Mouse (Mus musculus) testis, adult 2 months (tissue): ENCODE measurements at regions not wholly inside any gene's neighbourhood (a gene's known extent, or its start where the extent isn't known, plus 50 kb on each side); places are given as distances from the start of the nearest gene placed in this dataset.

ENCODE experiments used
- H3K27ac ChIP-seq: fragments of 200-500 bp; 2 replicates; pipeline ENCODE4 v1.5.1; 2012; ENCODE audit warnings: low read depth, low read length; ENCODE audit not compliant: control insufficient read depth, insufficient read depth
- H3K27me3 ChIP-seq: fragments of 200-500 bp; 2 replicates; pipeline ENCODE4 v1.6.1; 2012; ENCODE audit warnings: mild to moderate bottlenecking, low read length, moderate library complexity; ENCODE audit not compliant: control insufficient read depth, insufficient read depth
- H3K36me3 ChIP-seq: fragments of 200-500 bp; 2 replicates; pipeline ENCODE4 v1.6.1; 2012; ENCODE audit warnings: mild to moderate bottlenecking, low read length; ENCODE audit not compliant: control insufficient read depth, insufficient read depth
- H3K4me1 ChIP-seq: fragments of 200-500 bp; 2 replicates; pipeline ENCODE4 v1.6.1; 2012; ENCODE audit warnings: low read length; ENCODE audit not compliant: control insufficient read depth, insufficient read depth
- H3K4me3 ChIP-seq: fragments of 200-500 bp; 2 replicates; pipeline ENCODE4 v1.5.1; 2012; ENCODE audit warnings: low read depth, mild to moderate bottlenecking, low read length, moderate library complexity, mixed read lengths; ENCODE audit not compliant: control insufficient read depth
- CTCF ChIP-seq: fragments of 200-500 bp; IDR thresholded peaks from 2 replicates; pipeline ENCODE4 v1.5.1; 2012; ENCODE audit warnings: low read depth, mild to moderate bottlenecking, inconsistent platforms, low read length, moderate library complexity; ENCODE audit not compliant: control insufficient read depth, insufficient read depth, insufficient replicate concordance
- POLR2A ChIP-seq: fragments of 200-500 bp; IDR thresholded peaks from 2 replicates; pipeline ENCODE4 v1.6.1; 2012; ENCODE audit warnings: low read depth, mild to moderate bottlenecking, inconsistent platforms, low read length, moderate library complexity; ENCODE audit not compliant: control insufficient read depth

DNA sequence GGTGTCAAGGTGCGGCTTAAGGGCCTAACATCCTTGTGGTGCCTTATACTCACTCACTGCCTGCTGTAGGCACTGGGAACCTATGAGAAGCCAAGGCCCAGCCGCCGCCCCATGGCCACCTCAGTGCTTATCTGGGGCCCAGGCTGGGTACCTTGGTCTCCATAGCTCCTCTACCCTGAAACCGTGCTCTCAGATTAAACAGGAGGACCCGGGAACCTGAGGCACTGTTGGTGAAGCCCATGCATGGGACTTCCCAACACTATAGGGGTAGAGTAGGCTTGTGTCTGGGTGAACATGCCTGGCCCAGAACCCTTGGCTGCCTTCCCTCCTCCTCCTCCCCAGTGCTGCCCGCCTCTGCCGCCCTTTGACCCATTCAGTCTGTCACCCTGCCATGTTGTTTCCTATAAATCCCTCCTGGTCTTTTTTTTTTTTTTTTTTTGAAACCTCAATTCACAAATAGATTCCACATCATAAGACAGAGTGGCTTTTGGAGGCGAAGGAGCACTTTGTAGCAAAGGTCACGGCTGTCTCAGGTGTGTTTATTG, 109.4 kb upstream of the Tmem189 start:
- Histone ChIP-seq H3K4me1 (no peaks in the 10 kb centered on the region), H3K27me3 (no peaks in the 10 kb centered on the region), H3K36me3 (no peaks in the 10 kb centered on the region), H3K4me3 (no peak overlapping the region), H3K27ac (no peak overlapping the region)
- TF ChIP-seq POLR2A (no peak), CTCF (no peak)

DNA sequence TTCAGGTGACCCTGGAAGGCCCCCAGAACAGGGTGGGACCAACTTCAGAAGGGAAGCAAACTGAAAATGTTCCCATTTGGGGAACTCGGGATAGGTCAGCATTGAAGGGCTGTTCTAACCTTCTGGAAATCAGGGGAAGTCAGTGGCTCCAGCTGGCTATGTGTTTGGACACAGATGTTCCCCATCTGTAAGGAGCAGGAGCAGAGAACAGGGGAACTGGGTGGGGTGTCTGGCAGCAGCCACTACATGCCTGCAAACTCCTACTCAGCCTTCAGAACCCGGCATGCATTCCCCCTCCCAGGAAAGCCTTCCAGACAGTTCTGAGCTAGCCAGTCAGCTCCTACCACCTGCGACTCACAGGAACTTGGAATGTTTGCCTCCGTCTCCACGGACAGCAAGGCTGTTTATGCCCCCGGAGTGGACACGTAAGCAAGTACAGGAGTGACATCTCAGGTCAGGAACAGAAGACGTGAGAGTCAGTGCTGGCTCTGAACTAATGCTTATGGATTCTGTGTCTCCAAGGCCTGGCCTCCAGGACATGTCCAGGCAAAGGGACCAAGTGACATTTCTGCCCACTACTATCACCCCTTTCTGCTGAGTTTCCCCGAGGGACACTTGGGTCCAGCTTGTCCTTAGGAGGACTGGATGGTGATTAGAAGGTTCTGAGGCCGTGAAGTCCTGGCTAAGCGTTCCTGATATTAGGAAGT, 108.6 kb upstream of the Tmem189 start:
- no peak overlapping the region for H3K27ac ChIP-seq
- no peak for TF ChIP-seq CTCF
- no peak for TF ChIP-seq POLR2A
- H3K36me3 ChIP-seq, result no peaks in the 10 kb centered on the region
- no peaks in the 10 kb centered on the region for H3K4me1 ChIP-seq
- H3K27me3 ChIP-seq, result no peaks in the 10 kb centered on the region
- H3K4me3 ChIP-seq, result no peak overlapping the region

DNA sequence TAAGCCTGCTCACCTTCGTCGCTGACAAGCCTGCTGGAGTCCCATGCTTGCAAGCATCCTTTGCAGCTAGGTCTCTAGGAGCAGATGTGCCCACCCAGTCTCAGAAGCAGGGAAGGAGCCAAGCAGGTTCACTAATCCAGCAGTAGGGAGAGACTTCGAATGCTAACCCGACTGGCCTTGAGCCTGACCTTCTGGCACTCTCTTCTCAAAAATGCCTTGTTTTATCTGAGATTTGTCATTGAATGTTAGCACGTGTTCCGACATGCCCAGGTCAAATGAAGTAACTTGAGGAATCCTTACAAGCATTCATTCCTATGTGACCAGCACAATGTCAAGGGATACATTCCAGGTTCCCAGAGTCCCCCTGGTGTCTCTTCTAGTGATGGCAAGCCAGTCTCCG, 105.9 kb upstream of the Tmem189 start:
- Histone ChIP-seq H3K4me1 (no peaks in the 10 kb centered on the region), H3K27me3 (no peaks in the 10 kb centered on the region), H3K4me3 (no peak overlapping the region), H3K27ac (no peak overlapping the region), H3K36me3 (no peaks in the 10 kb centered on the region)
- TF ChIP-seq CTCF (no peak), POLR2A (no peak)

DNA sequence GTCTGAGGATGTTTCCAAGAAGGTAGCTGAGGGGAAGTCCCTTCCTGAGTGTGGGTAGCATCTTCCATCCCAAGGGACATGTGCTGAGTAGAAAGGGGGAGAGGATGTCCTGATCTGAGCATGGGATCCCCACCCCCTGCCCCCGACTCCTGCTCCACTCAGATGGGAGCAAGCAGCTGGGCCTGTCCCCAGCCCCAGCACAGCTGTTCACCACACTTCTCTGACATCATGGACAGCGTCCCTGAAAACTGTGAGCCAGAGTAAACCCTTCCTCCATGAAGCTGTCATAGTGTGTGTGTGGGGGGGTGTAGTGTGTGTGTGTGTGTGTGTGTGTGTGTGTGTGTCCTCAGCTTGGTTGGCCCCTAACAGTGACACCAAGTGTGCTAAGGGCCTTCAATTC, 104.3 kb upstream of the Tmem189 start:
- H3K36me3 ChIP-seq, result no peaks in the 10 kb centered on the region
- no peaks in the 10 kb centered on the region for H3K4me1 ChIP-seq
- H3K27me3 ChIP-seq, result no peaks in the 10 kb centered on the region
- H3K4me3 ChIP-seq, result no peak overlapping the region
- H3K27ac ChIP-seq, result no peak overlapping the region
- TF ChIP-seq CTCF (no peak), POLR2A (no peak)

DNA sequence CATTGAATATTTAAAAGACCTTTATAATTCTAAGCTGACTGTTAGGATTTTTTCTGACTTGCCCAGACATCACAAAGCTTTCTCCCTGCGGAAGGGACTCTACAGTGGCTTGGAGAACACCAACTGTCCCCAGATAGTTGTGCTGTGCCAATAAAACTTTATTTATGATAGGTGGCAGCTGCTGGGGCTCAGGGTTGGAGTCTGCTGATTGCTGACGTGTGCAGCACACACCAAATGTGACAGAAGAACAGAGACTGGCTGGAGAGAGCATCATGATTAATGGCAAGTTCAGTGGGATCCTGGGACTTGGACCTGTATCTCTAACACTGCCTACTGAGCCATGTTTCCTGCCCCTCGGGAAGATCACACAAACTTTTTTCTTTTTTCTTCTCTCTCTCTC, 103.1 kb upstream of the Tmem189 start:
- Histone ChIP-seq H3K4me1 (no peaks in the 10 kb centered on the region), H3K4me3 (no peak overlapping the region), H3K36me3 (no peaks in the 10 kb centered on the region), H3K27me3 (no peaks in the 10 kb centered on the region), H3K27ac (no peak overlapping the region)
- TF ChIP-seq POLR2A, result no peak
- no peak for TF ChIP-seq CTCF

DNA sequence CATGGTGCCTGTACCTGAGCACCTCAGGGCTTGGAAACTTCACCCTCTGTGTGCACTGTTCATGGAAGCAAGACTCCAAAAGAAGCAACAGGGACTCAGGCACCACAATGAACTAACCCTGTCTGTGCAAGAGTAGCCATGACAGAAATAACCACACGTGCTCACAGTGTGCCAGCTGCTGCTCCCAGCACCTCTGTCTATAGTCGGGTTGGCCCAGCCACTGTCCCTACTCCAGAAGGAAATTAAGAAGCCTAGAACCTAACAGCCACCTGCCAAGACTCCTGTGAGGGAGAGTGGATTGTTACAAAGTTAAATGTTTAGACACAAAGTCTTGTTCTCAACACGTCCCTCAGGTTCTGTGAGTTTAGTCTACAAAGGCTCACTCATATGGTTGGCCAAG, 102.7 kb upstream of the Tmem189 start:
- TF ChIP-seq POLR2A, result no peak
- no peak for TF ChIP-seq CTCF
- H3K4me3 ChIP-seq, result no peak overlapping the region
- H3K36me3 ChIP-seq, result no peaks in the 10 kb centered on the region
- H3K4me1 ChIP-seq, result no peaks in the 10 kb centered on the region
- no peaks in the 10 kb centered on the region for H3K27me3 ChIP-seq
- H3K27ac ChIP-seq, result no peak overlapping the region

DNA sequence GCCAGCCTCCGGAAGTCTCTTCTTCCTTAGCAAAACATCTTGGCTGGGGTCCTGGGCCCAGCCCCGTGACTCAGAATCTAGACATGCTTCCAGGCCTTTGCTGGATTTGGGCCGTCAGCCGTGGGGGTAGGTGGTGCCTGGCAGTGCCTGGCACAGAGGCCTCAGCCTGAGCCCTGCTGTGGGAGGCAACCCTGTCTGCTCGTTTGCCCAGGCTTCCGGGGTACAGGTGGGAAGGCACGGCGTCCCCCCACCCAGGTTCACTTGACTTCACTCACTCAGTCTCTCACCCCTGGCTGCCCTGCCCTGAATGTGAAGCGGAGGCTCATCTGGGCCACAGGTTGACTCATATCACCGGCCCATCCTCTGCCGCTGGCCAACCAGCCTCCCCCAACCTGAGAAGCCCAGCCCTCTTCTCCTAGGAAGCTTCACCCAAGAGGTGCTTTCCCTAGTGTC, 99.9 kb upstream of the Tmem189 start:
- Histone ChIP-seq H3K4me3 (no peak overlapping the region), H3K27me3 (no peaks in the 10 kb centered on the region), H3K36me3 (no peaks in the 10 kb centered on the region), H3K27ac (no peak overlapping the region), H3K4me1 (no peaks in the 10 kb centered on the region)
- no peak for TF ChIP-seq CTCF
- TF ChIP-seq POLR2A, result no peak
